Mouse (Mus musculus) B cell, adult 62 days (primary cell): ENCODE results near the gene Ehd2. TPM values are rescaled to one million over a fixed set of nuclear protein-coding genes. Genes with fewer than 3 reads are reported as not detected.

Experiments used
- total RNA-seq: library from RNA; stranded (reverse); gene quantifications from 4 replicates; pipeline ENCODE4 v1.2.4, GENCODE M21; 2023

Ehd2 gene
- total RNA-seq = 6.9 to 8.8 TPM (median 7.5 TPM) in 4 replicates

DNA sequence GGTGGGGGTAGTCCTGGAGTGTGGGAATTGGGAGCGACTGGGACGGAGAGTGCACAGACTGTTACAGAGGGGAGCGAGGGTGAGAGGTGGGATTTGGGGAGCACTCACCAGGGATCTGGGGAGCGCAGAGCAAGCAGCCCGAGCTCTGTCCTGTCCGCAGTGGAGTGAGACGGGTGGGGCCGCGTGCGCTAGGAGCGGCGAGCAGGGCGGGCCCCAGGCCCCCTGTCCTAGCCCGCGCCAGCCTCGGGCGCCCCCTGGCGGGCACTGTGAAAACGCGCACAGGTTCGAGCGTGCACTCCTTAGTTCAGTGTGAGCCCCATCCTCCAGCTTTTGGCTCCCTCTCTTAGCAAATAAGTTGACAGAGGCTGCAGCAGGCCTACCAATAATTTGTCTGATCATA is at the start of gene Ehd2:
Ehd2 (minus strand) TSS at position 256 of the 400 bp plus-strand sequence.

DNA sequence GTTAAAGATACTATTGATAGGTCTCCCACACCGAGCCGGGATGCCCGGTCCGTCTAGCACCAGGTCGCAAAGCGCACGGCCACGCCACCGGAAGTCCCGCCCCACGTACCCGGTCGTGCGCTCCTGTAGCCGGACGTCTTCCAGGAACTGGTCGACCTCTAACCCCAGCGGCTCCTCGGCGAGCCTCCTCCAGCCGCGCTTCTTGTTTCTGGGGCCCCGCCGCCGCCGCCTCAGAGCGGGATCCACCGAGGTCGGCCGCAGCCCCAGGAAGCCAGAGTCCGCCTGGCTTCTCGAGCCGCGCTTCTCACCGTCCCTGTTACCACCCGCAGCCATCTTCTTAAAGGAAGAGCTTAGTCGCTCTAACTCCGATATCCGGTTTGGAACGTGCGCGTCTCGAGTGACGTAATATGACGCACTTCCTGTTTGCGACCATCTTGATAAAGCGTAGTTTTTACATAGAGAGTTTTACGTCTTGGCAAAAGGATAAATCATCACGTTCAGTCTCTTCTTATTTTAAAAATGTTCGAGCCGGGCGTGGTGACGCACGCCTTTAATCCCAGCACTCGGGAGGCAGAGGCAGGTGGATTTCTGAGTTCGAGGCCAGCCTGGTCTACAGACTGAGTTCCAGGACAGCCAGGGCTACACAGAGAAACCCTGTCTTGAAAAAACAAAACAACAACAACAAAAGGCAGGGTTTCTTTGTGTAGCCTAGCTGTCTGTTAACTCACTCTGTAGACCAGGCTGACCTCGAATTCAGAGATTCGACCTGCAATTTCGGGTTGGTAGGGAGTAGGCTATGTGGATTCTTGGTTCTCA is 21.4 kb downstream of the Ehd2 start, which contains the start of gene Nop53:
Nop53 (minus strand) TSS at position 354 of the 816 bp plus-strand sequence.

DNA sequence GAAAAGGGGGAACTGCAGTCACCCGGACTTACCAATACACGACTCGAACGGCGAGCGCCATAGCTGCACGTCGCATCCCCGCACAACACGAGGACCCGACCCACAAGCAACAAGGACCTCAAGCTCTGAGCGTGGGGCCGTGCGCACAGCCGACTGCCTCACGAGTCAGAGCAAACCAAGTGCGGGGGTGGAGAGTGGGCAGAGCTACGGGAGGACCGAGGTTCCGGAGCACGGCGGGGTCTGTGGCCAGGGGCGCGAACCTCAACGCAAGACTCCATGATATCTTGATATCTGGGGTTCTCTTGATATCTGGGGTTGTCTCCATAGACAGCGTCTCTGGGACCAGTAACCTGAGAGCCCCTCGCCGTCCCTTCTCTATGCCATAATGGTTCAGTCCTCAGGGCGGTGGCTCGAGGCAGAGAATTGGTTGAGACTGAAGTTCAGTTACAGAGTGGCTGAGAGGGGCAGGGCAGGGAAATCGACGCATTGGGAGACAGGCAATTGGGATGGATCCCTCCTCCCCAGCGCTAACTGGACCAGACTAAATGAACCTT is 45.1 kb downstream of the Ehd2 start, which contains the start of gene Selenow:
Selenow (minus strand) TSS at position 183 of the 554 bp plus-strand sequence.

Other genes with a start within 250 kb of the Ehd2 start
- gene Obox5, start 217.4 kb downstream of the Ehd2 start, total RNA-seq = not detected in 4 replicates
- not detected in 4 replicates for gene Obox6, start 127.9 kb downstream of the Ehd2 start, total RNA-seq
- gene Crx, start 87.6 kb downstream of the Ehd2 start, total RNA-seq = not detected in 4 replicates
- gene Crxos, start 85.0 kb downstream of the Ehd2 start, total RNA-seq = not detected in 4 replicates
- gene Selenow, start 45.2 kb downstream of the Ehd2 start, total RNA-seq = 143 to 155 TPM (median 145 TPM) in 4 replicates
- 471 to 557 TPM (median 497 TPM) in 4 replicates for gene Nop53, start 21.5 kb downstream of the Ehd2 start, total RNA-seq
- gene Bicra, start 80.4 kb upstream of the Ehd2 start, total RNA-seq = 68.6 to 83.5 TPM (median 74.4 TPM) in 4 replicates
- not detected in 4 replicates for gene Zfp541, start 94.2 kb upstream of the Ehd2 start, total RNA-seq
- 396 to 429 TPM (median 418 TPM) in 4 replicates for gene Napa, start 130.9 kb upstream of the Ehd2 start, total RNA-seq
- gene Kptn, start 152.3 kb upstream of the Ehd2 start, total RNA-seq = 41.7 to 47.7 TPM (median 47.3 TPM) in 4 replicates
- 0.15 to 0.27 TPM (median 0.20 TPM) in 4 replicates for gene Slc8a2, start 162.3 kb upstream of the Ehd2 start, total RNA-seq
- gene Meis3, start 207.5 kb upstream of the Ehd2 start, total RNA-seq = 15.3 to 24.5 TPM (median 19.8 TPM) in 4 replicates